Mouse (Mus musculus): Measurements from ENCODE around the gene Krt10. TPM values are rescaled to one million over a fixed set of nuclear protein-coding genes. Genes with fewer than 3 reads are reported as not detected.

The Krt10 gene
- polyA plus RNA-seq, 1 experiment from 2014 or later: 29.6 TPM

- no peak overlapping the region for H3K27ac ChIP-seq (replicated peaks)
- H3K4me3 ChIP-seq: no peak overlapping the region
- no peaks in the 10 kb centered on the region for H3K4me1 ChIP-seq (replicated peaks)
- no peaks in the 10 kb centered on the region for H3K36me3 ChIP-seq
- H3K9me3 ChIP-seq: no peaks in the 10 kb centered on the region
- WGBS: 17% methylated on average over 3 of the region's 3 CpGs
- H3K27me3 ChIP-seq: no peaks in the 10 kb centered on the region
- H3K9ac ChIP-seq: no peak overlapping the region
- no peak overlapping the region for H3K4me2 ChIP-seq
- no peak for ATAC-seq (ENCODE audit: low FRiP score, low read depth)
Measured at GRCm38 (mm10) chr11:99369229-99369628, 19.9 kb downstream of the Krt10 start.

DNA sequence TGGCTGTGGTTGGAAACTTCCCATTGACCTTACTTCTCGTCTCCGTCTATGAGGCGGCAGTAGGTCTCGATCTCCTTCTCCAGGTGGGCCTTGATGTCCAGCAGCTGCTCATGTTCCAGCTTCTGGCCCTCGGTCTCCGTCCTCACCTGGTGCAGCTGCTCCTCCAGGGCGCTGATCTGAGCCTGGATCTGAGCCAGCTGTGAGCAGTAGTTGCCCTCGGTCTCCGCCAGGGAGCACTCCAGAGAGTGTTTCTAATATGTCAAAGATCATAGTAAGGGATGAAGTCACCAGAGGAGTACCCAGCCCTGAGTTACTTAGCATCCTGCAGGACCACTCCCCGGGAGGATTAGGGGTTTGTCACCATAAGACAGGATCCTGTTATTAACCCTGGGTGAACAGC lies 22.4 kb downstream of the Krt10 start:
- ATAC-seq (ENCODE audit: low FRiP score, low read depth): no peak
- H3K9me3 ChIP-seq: no peaks in the 10 kb centered on the region
- no peak overlapping the region for H3K27ac ChIP-seq (replicated peaks)
- no peak overlapping the region for H3K4me3 ChIP-seq
- H3K27me3 ChIP-seq: no peaks in the 10 kb centered on the region
- H3K4me2 ChIP-seq: no peak overlapping the region
- H3K36me3 ChIP-seq: no peaks in the 10 kb centered on the region
- no peak overlapping the region for H3K9ac ChIP-seq
- WGBS: 51% methylated on average over 10 of the region's 10 CpGs
- H3K4me1 ChIP-seq (replicated peaks): no peaks in the 10 kb centered on the region

GRCm38 (mm10) chr11:99364412-99364811 lies 24.8 kb downstream of the Krt10 start:
- no peak for ATAC-seq (ENCODE audit: low FRiP score, low read depth)
- WGBS: 21% methylated on average over 9 of the region's 9 CpGs
- Histone ChIP-seq H3K4me1 (replicated peaks) (no peaks in the 10 kb centered on the region), H3K27me3 (no peaks in the 10 kb centered on the region), H3K36me3 (no peaks in the 10 kb centered on the region), H3K27ac (replicated peaks) (no peak overlapping the region), H3K4me3 (no peak overlapping the region), H3K4me2 (no peak overlapping the region), H3K9ac (no peak overlapping the region), H3K9me3 (no peaks in the 10 kb centered on the region)

GRCm38 (mm10) chr11:99361423-99361822 lies 27.7 kb downstream of the Krt10 start:
- no peaks in the 10 kb centered on the region for H3K4me1 ChIP-seq (replicated peaks)
- H3K9me3 ChIP-seq: no peaks in the 10 kb centered on the region
- H3K4me2 ChIP-seq: no peak overlapping the region
- H3K27ac ChIP-seq (replicated peaks): no peak overlapping the region
- WGBS: 84% methylated on average over 8 of the region's 8 CpGs
- H3K9ac ChIP-seq: no peak overlapping the region
- no peak for ATAC-seq (ENCODE audit: low FRiP score, low read depth)
- H3K36me3 ChIP-seq: no peaks in the 10 kb centered on the region
- no peak overlapping the region for H3K4me3 ChIP-seq
- H3K27me3 ChIP-seq: no peaks in the 10 kb centered on the region

- Histone ChIP-seq H3K27ac (replicated peaks) (no peak within 1 kb of the TSS), H3K9ac (no peak within 1 kb of the TSS), H3K36me3 (no peaks in the 10 kb centered on the region), H3K4me2 (no peak within 1 kb of the TSS), H3K4me1 (replicated peaks) (no peaks in the 10 kb centered on the region), H3K9me3 (no peaks in the 10 kb centered on the region), H3K4me3 (no peak within 1 kb of the TSS), H3K27me3 (no peaks in the 10 kb centered on the region)
- WGBS: 78% methylated on average over 12 of the region's 12 CpGs
- no peak for ATAC-seq (ENCODE audit: low FRiP score, low read depth)
Measured at GRCm38 (mm10) chr11:99351004-99351403, 38.2 kb downstream of the Krt10 start, which contains the start of gene Krt27. Gene Krt27 (minus strand): TSS chr11:99351104.

- Histone ChIP-seq H3K27me3 (no peaks in the 10 kb centered on the region), H3K4me3 (no peak overlapping the region), H3K9me3 (no peaks in the 10 kb centered on the region), H3K4me2 (no peak overlapping the region), H3K4me1 (replicated peaks) (peaks cover 7% of the 10 kb centered on the region), H3K27ac (replicated peaks) (no peak overlapping the region; the same call in 1 of the 2 replicates), H3K9ac (no peak overlapping the region), H3K36me3 (no peaks in the 10 kb centered on the region)
- 15% methylated on average over 11 of the region's 11 CpGs for WGBS
- no peak for ATAC-seq (ENCODE audit: low FRiP score, low read depth)
Measured at GRCm38 (mm10) chr11:99339299-99339847, 49.8 kb downstream of the Krt10 start.

GRCm38 (mm10) chr11:99337866-99338265 lies 51.3 kb downstream of the Krt10 start, which contains the start of gene Krt26:
Gene Krt26 (minus strand): TSS chr11:99337966.
- H3K4me1 ChIP-seq (replicated peaks): peaks cover 7% of the 10 kb centered on the region
- no peak for ATAC-seq (ENCODE audit: low FRiP score, low read depth)
- no peak within 1 kb of the TSS for H3K4me2 ChIP-seq
- no peak within 1 kb of the TSS for H3K9ac ChIP-seq
- 86% methylated on average over 11 of the region's 11 CpGs for WGBS
- no peak within 1 kb of the TSS for H3K4me3 ChIP-seq
- H3K9me3 ChIP-seq: no peaks in the 10 kb centered on the region
- H3K27ac ChIP-seq (replicated peaks): no peak within 1 kb of the TSS
- no peaks in the 10 kb centered on the region for H3K27me3 ChIP-seq
- H3K36me3 ChIP-seq: no peaks in the 10 kb centered on the region

Other genes starting within 250 kb of the Krt10 start
- 0.08 TPM in 2 replicates for gene Ccr7, start 234.3 kb downstream of the Krt10 start, polyA plus RNA-seq (2015; fragmentation: Nextera tagmentation; extraction: Ambion mirVana)
- gene Smarce1, start 158.3 kb downstream of the Krt10 start, polyA plus RNA-seq (2015; fragmentation: Nextera tagmentation; extraction: Ambion mirVana): 253 and 266 TPM in 2 replicates
- gene Krt222, start 145.3 kb downstream of the Krt10 start, polyA plus RNA-seq (2015; fragmentation: Nextera tagmentation; extraction: Ambion mirVana): 7.7 and 8.9 TPM in 2 replicates
- gene Krt24, start 104.1 kb downstream of the Krt10 start, polyA plus RNA-seq (2015; fragmentation: Nextera tagmentation; extraction: Ambion mirVana): 0.13 TPM in 1 of 2 replicates, not detected in the other
- gene Krt25, start 66.4 kb downstream of the Krt10 start, polyA plus RNA-seq (2015; fragmentation: Nextera tagmentation; extraction: Ambion mirVana): 0.81 and 0.96 TPM in 2 replicates
- gene Krt26, start 51.4 kb downstream of the Krt10 start, polyA plus RNA-seq (2015; fragmentation: Nextera tagmentation; extraction: Ambion mirVana): 0.25 and 0.26 TPM in 2 replicates
- 0.16 TPM in 1 of 2 replicates, not detected in the other for gene Krt27, start 38.3 kb downstream of the Krt10 start, polyA plus RNA-seq (2015; fragmentation: Nextera tagmentation; extraction: Ambion mirVana)
- 0.54 and 0.65 TPM in 2 replicates for gene Krt28, start 14.5 kb downstream of the Krt10 start, polyA plus RNA-seq (2015; fragmentation: Nextera tagmentation; extraction: Ambion mirVana)
- 0.30 TPM in 1 of 2 replicates, not detected in the other for gene Krt12, start 32.9 kb upstream of the Krt10 start, polyA plus RNA-seq (2015; fragmentation: Nextera tagmentation; extraction: Ambion mirVana)
- gene Krt20, start 48.8 kb upstream of the Krt10 start, polyA plus RNA-seq (2015; fragmentation: Nextera tagmentation; extraction: Ambion mirVana): 0.14 and 0.24 TPM in 2 replicates
- 0.20 and 0.31 TPM in 2 replicates for gene Krt23, start 103.8 kb upstream of the Krt10 start, polyA plus RNA-seq (2015; fragmentation: Nextera tagmentation; extraction: Ambion mirVana)
- gene Krt39, start 132.0 kb upstream of the Krt10 start, polyA plus RNA-seq (2015; fragmentation: Nextera tagmentation; extraction: Ambion mirVana): not detected in 2 replicates
- gene Krt40, start 153.8 kb upstream of the Krt10 start, polyA plus RNA-seq (2015; fragmentation: Nextera tagmentation; extraction: Ambion mirVana): not detected in 2 replicates
- gene Krtap3-3, start 161.5 kb upstream of the Krt10 start, polyA plus RNA-seq (2015; fragmentation: Nextera tagmentation; extraction: Ambion mirVana): not detected in 2 replicates
- not detected in 2 replicates for gene Krtap3-2, start 167.5 kb upstream of the Krt10 start, polyA plus RNA-seq (2015; fragmentation: Nextera tagmentation; extraction: Ambion mirVana)
- gene Gm11939, start 170.1 kb upstream of the Krt10 start, polyA plus RNA-seq (2015; fragmentation: Nextera tagmentation; extraction: Ambion mirVana): not detected in 2 replicates
- not detected in 2 replicates for gene Krtap3-1, start 177.3 kb upstream of the Krt10 start, polyA plus RNA-seq (2015; fragmentation: Nextera tagmentation; extraction: Ambion mirVana)
- gene Krtap1-5, start 191.7 kb upstream of the Krt10 start, polyA plus RNA-seq (2015; fragmentation: Nextera tagmentation; extraction: Ambion mirVana): not detected in 2 replicates
- not detected in 2 replicates for gene Krtap1-4, start 194.3 kb upstream of the Krt10 start, polyA plus RNA-seq (2015; fragmentation: Nextera tagmentation; extraction: Ambion mirVana)
- gene Krtap1-3, start 202.0 kb upstream of the Krt10 start, polyA plus RNA-seq (2015; fragmentation: Nextera tagmentation; extraction: Ambion mirVana): not detected in 2 replicates
- gene Krtap9-3, start 208.7 kb upstream of the Krt10 start, polyA plus RNA-seq (2015; fragmentation: Nextera tagmentation; extraction: Ambion mirVana): not detected in 2 replicates
- gene Gm11938, start 213.9 kb upstream of the Krt10 start, polyA plus RNA-seq (2015; fragmentation: Nextera tagmentation; extraction: Ambion mirVana): not detected in 2 replicates
- gene Gm11937, start 220.8 kb upstream of the Krt10 start, polyA plus RNA-seq (2015; fragmentation: Nextera tagmentation; extraction: Ambion mirVana): not detected in 2 replicates
- gene Krtap2-4, start 225.5 kb upstream of the Krt10 start, polyA plus RNA-seq (2015; fragmentation: Nextera tagmentation; extraction: Ambion mirVana): not detected in 2 replicates
- gene Gm11562, start 231.1 kb upstream of the Krt10 start, polyA plus RNA-seq (2015; fragmentation: Nextera tagmentation; extraction: Ambion mirVana): not detected in 2 replicates
- not detected in 2 replicates for gene Krtap4-1, start 238.9 kb upstream of the Krt10 start, polyA plus RNA-seq (2015; fragmentation: Nextera tagmentation; extraction: Ambion mirVana)
- not detected in 2 replicates for gene Krtap4-2, start 245.7 kb upstream of the Krt10 start, polyA plus RNA-seq (2015; fragmentation: Nextera tagmentation; extraction: Ambion mirVana)